In the genomic region with DNA sequence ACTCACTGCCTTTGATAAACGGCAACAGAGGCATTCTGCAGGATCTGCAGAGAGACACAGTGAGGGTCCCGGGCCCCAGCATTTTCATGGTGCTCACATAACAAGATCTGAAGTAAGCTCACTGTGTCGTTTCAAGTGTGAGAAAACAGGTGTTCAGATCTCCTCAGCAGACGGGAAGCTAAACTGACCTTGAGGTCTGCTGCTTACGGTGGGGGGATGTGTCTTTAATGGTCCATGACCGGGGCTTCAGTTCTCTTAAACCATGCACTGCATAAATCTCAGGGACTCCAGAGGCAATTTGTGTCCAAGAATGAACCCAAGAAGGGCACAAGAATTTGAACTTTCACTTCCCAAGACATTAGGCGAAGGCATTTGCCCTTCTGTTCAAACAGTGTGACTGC, we compare ENCODE assay signal across 10 mouse cellular contexts.
DNase-seq lines count a peak whose midpoint lies in the region; ATAC-seq lines count a peak whose summit lies in the region.
"Had no signal": no experiment of that assay in that cellular context is flagged by ENCODE, and none has a peak within 500 bp of the region (broad histone marks: within the 10 kb centered on the region; RNA-seq: fewer than 3 reads in every experiment).

No protein-coding gene starts in this region.

- H3K9me3 ChIP-seq in forebrain, embryonic 14.5 days (replicated peaks; ENCODE audit: control insufficient read depth, low read length) = no peaks in the 10 kb centered on the region
- H3K9me3 ChIP-seq in forebrain, embryonic 13.5 days (replicated peaks) = no peaks in the 10 kb centered on the region
- no peaks in the 10 kb centered on the region for H3K9me3 ChIP-seq in limb, embryonic 12.5 days

- no peak overlapping the region for H3K27ac ChIP-seq in forebrain, embryonic 14.5 days (ENCODE audit: low read depth, low read length)
- no peak overlapping the region for H3K27ac ChIP-seq in forebrain, embryonic 13.5 days
- H3K27ac ChIP-seq in limb, embryonic 12.5 days = peak overlapping the region; percentile 85

- no peaks in the 10 kb centered on the region for H3K27me3 ChIP-seq in forebrain, embryonic 14.5 days (replicated peaks; ENCODE audit: control insufficient read depth, insufficient read depth, low read length)
- no peaks in the 10 kb centered on the region for H3K27me3 ChIP-seq in forebrain, embryonic 13.5 days
- no peaks in the 10 kb centered on the region for H3K27me3 ChIP-seq in limb, embryonic 12.5 days

- 0 out of 2 replicates have a peak, but pooled peaks have one; percentile 40 for ATAC-seq in forebrain, embryonic 14.5 days
- ATAC-seq in forebrain, embryonic 13.5 days = no peak
- ATAC-seq in limb, embryonic 12.5 days (ENCODE audit: insufficient number of reproducible peaks, insufficient read depth, low FRiP score, low TSS enrichment, low read depth) = peak; percentile 83

- DNase-seq in forebrain, embryonic 14.5 days (ENCODE audit: low spot score) = peak; percentile 37
- peak; percentile 58 for DNase-seq in A20 (ENCODE audit: low read depth, low spot score)
- peak; percentile 79 for DNase-seq in hindlimb bud, embryonic 11.5 days (ENCODE audit: extremely low spot score, low read depth, low spot score)
- DNase-seq in right cerebral cortex, postnatal 10 days (ENCODE audit: low spot score in 2 of 2) = no peak
- no peak for DNase-seq in gastrocnemius, postnatal 4 days (ENCODE audit: low spot score in 2 of 2)
- no peak for DNase-seq in frontal cortex, postnatal 25 days (ENCODE audit: low spot score in 2 of 2)
- DNase-seq: lung, adult 18-20 months had no signal

- no peak overlapping the region for H3K9ac ChIP-seq in forebrain, embryonic 14.5 days (ENCODE audit: low read length)
- H3K9ac ChIP-seq in forebrain, embryonic 13.5 days = no peak overlapping the region
- no peak overlapping the region for H3K9ac ChIP-seq in limb, embryonic 12.5 days (replicated peaks)

- no peak overlapping the region for H3K4me3 ChIP-seq in forebrain, embryonic 14.5 days (ENCODE audit: low read depth, low read length)
- H3K4me3 ChIP-seq in forebrain, embryonic 13.5 days = no peak overlapping the region
- no peak overlapping the region for H3K4me3 ChIP-seq in limb, embryonic 12.5 days (replicated peaks)
- H3K4me3 ChIP-seq: erythroblast, embryonic 14.5 days had no signal

- no peak overlapping the region for H3K4me2 ChIP-seq in forebrain, embryonic 14.5 days (ENCODE audit: low read length)
- no peak overlapping the region for H3K4me2 ChIP-seq in forebrain, embryonic 13.5 days
- no peak overlapping the region for H3K4me2 ChIP-seq in limb, embryonic 12.5 days

- 55% methylated on average over 7 of the region's 7 CpGs for whole genome bisulfite sequencing in forebrain, embryonic 14.5 days
- WGBS in forebrain, embryonic 13.5 days = 47% methylated on average over 7 of the region's 7 CpGs
- 5% methylated on average over 7 of the region's 7 CpGs for WGBS in limb, embryonic 12.5 days

- no peaks in the 10 kb centered on the region for H3K36me3 ChIP-seq in forebrain, embryonic 14.5 days (ENCODE audit: control insufficient read depth, insufficient read depth, low read length)
- no peaks in the 10 kb centered on the region for H3K36me3 ChIP-seq in forebrain, embryonic 13.5 days (ENCODE audit: poor library complexity, severe bottlenecking)
- no peaks in the 10 kb centered on the region for H3K36me3 ChIP-seq in limb, embryonic 12.5 days

- H3K4me1 ChIP-seq in forebrain, embryonic 14.5 days (ENCODE audit: control insufficient read depth, insufficient read depth, low read length) = no peaks in the 10 kb centered on the region
- 0 out of 2 replicates have a peak, but pooled peaks cover 5% of the 10 kb centered on the region for H3K4me1 ChIP-seq in forebrain, embryonic 13.5 days
- H3K4me1 ChIP-seq in limb, embryonic 12.5 days (replicated peaks) = peaks cover 20% of the 10 kb centered on the region

Comparison
In these comparisons a context has a peak if more than half of its experiments do, and no peak if none do; other contexts are left out.
1. DNase-seq: peak in forebrain, embryonic 14.5 days (single experiment), A20 (single experiment) and hindlimb bud, embryonic 11.5 days (single experiment); none in right cerebral cortex, postnatal 10 days (0 of 2), gastrocnemius, postnatal 4 days (0 of 2) and frontal cortex, postnatal 25 days (0 of 2).